Mouse (Mus musculus) spleen, postnatal 0 days (tissue): Measurements from ENCODE around the gene Trim30d. TPM values are rescaled to one million over a fixed set of nuclear protein-coding genes. Genes with fewer than 3 reads are reported as not detected.

Experiments
- polyA plus RNA-seq: library from polyadenylated mRNA; unstranded; fragments of >200 nt; fragmentation: Nextera tagmentation; extraction: Ambion mirVana; gene quantifications from 2 replicates; pipeline ENCODE4 v1.2.1, GENCODE M21; 2015

Gene Trim30d
- polyA plus RNA-seq: 6.6 and 8.9 TPM in 2 replicates

GRCm38 (mm10) chr7:104507421-104508065 lies at the start of gene Trim30d:
Gene Trim30d, minus strand, starts transcription at chr7:104507849.

GRCm38 (mm10) chr7:104549833-104550232 lies 42.2 kb upstream of the Trim30d start, which contains the start of gene Olfr651:
Gene Olfr651, plus strand, starts transcription at chr7:104550133.

GRCm38 (mm10) chr7:104465065-104465744 lies 42.4 kb downstream of the Trim30d start, which contains the start of gene Trim30a:
Gene Trim30a, minus strand, starts transcription at chr7:104465193.

Other genes starting within 250 kb of the Trim30d start
- gene Trim5, start 219.8 kb downstream of the Trim30d start, polyA plus RNA-seq: 2.3 and 2.9 TPM in 2 replicates
- gene Trim12a, start 192.4 kb downstream of the Trim30d start, polyA plus RNA-seq: 13.9 and 19.1 TPM in 2 replicates
- gene Trim34b, start 178.4 kb downstream of the Trim30d start, polyA plus RNA-seq: 0.13 TPM in 1 of 2 replicates, not detected in the other
- 5.1 and 7.7 TPM in 2 replicates for gene Trim12c, start 154.5 kb downstream of the Trim30d start, polyA plus RNA-seq
- 6.6 and 7.3 TPM in 2 replicates for gene Trim30b, start 138.0 kb downstream of the Trim30d start, polyA plus RNA-seq
- gene Trim30c, start 107.0 kb downstream of the Trim30d start, polyA plus RNA-seq: 0.32 and 0.52 TPM in 2 replicates
- 9.0 and 12.5 TPM in 2 replicates for gene Trim30a, start 42.7 kb downstream of the Trim30d start, polyA plus RNA-seq
- not detected in 2 replicates for gene Olfr651, start 42.3 kb upstream of the Trim30d start, polyA plus RNA-seq
- gene Olfr652, start 53.1 kb upstream of the Trim30d start, polyA plus RNA-seq: not detected in 2 replicates
- not detected in 2 replicates for gene Olfr653, start 69.5 kb upstream of the Trim30d start, polyA plus RNA-seq
- not detected in 2 replicates for gene Olfr654, start 79.2 kb upstream of the Trim30d start, polyA plus RNA-seq
- gene Olfr655, start 93.9 kb upstream of the Trim30d start, polyA plus RNA-seq: not detected in 2 replicates
- gene Olfr656, start 106.1 kb upstream of the Trim30d start, polyA plus RNA-seq: not detected in 2 replicates
- gene Olfr657, start 116.9 kb upstream of the Trim30d start, polyA plus RNA-seq: not detected in 2 replicates
- not detected in 2 replicates for gene Olfr658, start 139.5 kb upstream of the Trim30d start, polyA plus RNA-seq
- not detected in 2 replicates for gene Olfr659, start 158.9 kb upstream of the Trim30d start, polyA plus RNA-seq
- not detected in 2 replicates for gene Olfr661, start 178.7 kb upstream of the Trim30d start, polyA plus RNA-seq